Mouse (Mus musculus) kidney, adult 10 weeks (tissue): ENCODE measurements around the gene Rfc3. TPM values are rescaled to one million over a fixed set of nuclear protein-coding genes. Genes with fewer than 3 reads are reported as not detected.

Experiments used
- polyA plus RNA-seq: library from polyadenylated mRNA; stranded (reverse); fragments of 350-450 nt; fragmentation: Illumina TruSeq; extraction: RNeasy Lipid Tissue Mini Kit (QIAGEN cat#74804); gene quantifications from one replicate; pipeline ENCODE4 v1.2.3, GENCODE M21; 2014; ENCODE audit warnings: low read depth, low replicate concordance

The Rfc3 gene
- polyA plus RNA-seq = 8.8 TPM

GRCm38 (mm10) chr5:151650700-151651410, at the start of gene Rfc3:
TSS of gene Rfc3 (minus strand) at chr5:151651242.

GRCm38 (mm10) chr5:151605921-151606320, 45.1 kb downstream of the Rfc3 start, which contains the start of gene Vmn2r18:
TSS of gene Vmn2r18 (minus strand) at chr5:151606021.

Other genes with a start within 250 kb of the Rfc3 start
- gene Gm42906, start 223.1 kb downstream of the Rfc3 start, polyA plus RNA-seq = not detected
- gene Vmn2r18, start 45.2 kb downstream of the Rfc3 start, polyA plus RNA-seq = not detected